Mouse (Mus musculus) ZHBTc4 (cell line): ENCODE results near the gene Dyrk1b.
"Not testable (repeated sequence)": the region's sequence is repeated elsewhere in the genome, so short reads cannot be mapped to it uniquely, and the experiment has no call there.

Experiments used
- DNase-seq: peaks from one replicate; pipeline ENCODE4 v3.0.0-alpha.2; 2011; ENCODE audit warnings: low read depth, low spot score

Gene Dyrk1b

GRCm38 (mm10) chr7:28179228-28179627, at the start of gene Dyrk1b:
Dyrk1b (plus strand) TSS chr7:28179469.
- DNase-seq: peak; percentile 99

DNA sequence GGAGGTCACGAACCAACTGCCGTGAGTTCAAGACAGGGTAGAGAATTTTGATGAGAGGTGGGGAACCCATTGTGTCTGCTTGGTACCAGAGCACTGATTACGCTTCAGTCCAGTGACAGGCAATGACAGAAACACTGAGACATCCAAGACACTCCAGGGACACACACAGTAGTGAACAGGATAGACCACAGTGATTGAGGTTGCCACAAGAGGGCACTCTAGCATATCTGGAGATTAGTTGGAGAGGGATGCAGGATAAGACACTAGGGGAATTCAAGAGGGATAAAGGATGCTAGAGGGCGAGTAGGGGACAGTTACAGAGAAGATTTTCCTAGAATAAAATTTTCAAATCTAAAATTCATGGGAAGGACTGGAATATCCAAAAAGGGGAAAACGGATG, 41.7 kb upstream of the Dyrk1b start:
- peak; percentile 82 for DNase-seq

DNA sequence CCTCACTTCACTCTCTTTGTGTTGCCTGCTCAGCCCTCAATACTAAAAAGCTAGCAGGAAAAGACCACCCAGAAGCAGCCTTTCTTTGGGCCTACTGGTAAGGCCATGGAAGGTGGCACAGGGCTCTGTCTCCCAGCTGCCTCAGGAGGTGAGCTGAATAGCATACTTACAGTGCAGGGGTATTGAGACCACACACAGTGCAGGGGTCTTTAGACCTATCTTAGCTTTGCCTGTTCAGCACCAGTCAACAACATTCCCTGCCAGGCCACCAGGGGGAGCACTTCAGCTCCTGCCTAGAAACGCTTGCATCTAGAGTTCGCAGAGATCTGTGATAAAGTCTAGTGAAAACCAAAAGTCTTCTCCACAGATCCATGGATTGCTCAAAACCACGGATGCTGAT, 31.0 kb upstream of the Dyrk1b start:
- DNase-seq: peak; percentile 90

DNA sequence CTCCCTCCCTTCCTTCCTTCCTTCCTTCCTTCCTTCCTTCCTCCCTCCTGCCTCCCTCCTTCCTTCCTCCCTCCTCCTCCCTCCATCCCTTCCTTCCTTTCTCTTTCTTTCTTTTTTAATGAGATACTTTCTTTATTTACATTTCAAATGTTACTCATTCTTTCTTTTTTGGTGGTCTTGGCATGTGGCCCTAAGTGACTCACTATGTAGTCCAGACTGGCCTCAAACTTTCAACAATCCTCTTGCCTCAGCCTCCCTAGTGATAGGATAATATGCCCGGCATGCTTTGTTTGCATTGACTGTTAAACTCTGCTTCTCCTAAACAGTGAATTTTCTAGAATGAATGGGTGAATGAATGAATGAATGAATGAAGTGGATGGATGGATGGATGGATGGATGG, 29.4 kb upstream of the Dyrk1b start:
- DNase-seq: no peak

DNA sequence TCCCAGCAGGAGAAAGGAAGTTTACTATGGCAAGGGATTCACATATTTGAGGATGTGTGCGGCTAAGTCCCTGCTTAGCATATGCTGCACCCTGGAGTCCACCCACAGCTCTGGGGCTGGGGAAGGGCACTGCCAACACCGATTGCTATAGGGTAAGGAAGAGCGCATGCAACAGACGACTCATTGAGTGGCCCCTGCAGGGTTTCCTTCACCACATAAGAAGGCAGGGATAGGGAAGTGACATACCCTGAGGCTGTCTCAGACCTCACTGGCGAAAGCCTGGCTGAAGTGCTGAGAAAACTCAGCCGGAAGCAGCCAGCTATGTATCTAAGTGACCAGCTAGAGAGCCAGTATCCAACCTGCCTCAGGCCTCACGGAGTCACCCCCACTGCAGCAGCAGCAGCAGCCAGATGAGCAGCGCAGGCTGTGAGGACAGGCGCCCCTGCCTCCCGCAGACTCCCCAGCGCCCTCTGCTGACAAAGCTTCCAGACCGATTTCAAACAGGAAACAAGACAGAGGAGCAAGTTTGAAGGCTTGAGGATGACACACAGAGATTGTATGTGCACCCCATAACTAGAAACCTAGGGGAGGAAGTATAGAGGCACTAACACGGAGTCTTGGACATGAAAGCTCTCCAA, 27.6 kb upstream of the Dyrk1b start:
- peak; percentile 75 for DNase-seq

- not testable (repeated sequence) for DNase-seq
These were observed 25.7 kb upstream of the Dyrk1b start for GRCm38 (mm10) chr7:28153595-28153994.

DNA sequence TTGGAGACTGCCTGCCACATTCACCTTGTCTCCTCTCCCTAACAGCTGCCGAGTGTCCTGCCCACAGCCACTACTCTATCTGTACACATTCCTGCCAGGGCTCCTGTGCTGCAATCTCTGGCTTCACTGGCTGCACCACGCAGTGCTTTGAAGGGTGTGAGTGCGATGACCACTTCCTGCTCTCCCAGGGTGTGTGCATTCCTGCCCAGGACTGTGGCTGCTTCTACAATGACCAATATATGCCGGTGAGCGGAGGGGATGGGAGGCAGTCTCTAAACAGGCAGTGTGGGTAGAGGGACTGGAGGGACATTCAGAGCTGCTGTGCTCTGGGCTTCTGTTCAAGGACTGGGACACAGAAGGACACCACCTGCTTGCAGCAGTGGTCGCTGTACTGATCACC, 20.0 kb upstream of the Dyrk1b start:
- no peak for DNase-seq

GRCm38 (mm10) chr7:28159893-28160292, 19.4 kb upstream of the Dyrk1b start:
- DNase-seq: no peak

GRCm38 (mm10) chr7:28161163-28161749, 18.0 kb upstream of the Dyrk1b start:
- no peak for DNase-seq

GRCm38 (mm10) chr7:28165406-28165805, 13.9 kb upstream of the Dyrk1b start:
- DNase-seq: peak; percentile 73

DNA sequence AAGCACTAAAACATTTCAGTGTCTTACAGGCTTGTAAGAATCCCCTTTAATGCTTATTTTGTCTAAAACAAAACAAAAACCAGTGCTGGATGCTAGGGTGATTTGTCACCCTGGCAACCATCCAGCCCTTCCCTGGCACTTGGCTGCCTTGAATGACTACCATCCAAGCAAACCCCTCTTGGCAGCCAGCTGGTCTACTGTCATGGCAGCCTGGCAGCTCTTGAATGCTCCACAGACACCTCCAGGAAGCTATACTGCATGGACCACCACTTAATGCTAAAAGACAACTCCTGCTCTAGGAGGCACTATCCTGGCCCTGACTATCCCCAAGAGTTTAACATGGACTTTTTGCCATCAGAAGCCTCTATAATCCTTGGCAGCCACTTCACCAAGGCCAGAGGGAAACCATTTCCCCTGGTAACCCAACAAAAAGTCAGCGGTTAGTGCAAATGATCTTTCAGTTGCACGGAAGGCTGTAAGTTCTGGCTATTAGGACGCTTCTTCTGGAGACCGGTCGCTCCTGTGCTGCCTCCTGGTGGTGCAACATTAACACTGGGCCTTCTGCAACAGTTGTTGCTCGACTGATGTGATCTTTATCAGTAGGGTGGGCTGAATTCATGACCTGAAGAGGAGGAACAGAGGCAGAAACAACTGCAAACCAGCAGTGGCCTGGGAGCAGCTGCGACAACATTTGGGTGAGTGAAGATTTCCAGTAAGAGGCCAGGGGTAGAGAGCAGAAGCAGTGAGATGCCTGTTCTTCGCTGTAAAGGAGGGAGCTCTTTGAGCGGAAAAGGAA, 10.8 kb upstream of the Dyrk1b start:
- peak; percentile 88 for DNase-seq

- peak; percentile 98 for DNase-seq
These were observed 9.5 kb upstream of the Dyrk1b start, which contains the start of gene Fbl for GRCm38 (mm10) chr7:28169489-28170422. Fbl (plus strand) TSS chr7:28169710.

DNA sequence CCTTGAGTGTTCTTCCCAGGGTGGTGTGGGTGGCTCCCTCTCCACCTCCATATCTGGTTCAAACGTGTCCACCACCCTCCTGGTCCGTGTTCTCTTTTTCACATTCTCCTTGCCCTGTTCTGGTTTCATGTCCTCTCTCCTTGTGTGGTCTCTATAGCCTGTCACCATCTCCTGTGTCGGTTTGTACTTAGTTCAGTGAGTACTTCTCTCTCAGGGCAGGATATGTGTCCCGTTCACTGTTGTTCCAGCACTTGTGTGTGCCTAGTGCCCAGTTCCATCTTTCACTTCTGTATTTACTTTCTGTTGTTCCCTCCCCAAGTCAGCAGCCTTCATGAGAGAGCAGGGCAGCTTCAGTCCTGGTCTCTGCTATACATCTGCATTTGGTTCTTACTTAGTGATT, 3.9 kb upstream of the Dyrk1b start:
- no peak for DNase-seq

- peak; percentile 98 for DNase-seq
These were observed 590 bp downstream of the Dyrk1b start for GRCm38 (mm10) chr7:28179741-28180377.

- DNase-seq: no peak
These were observed 1.6 kb downstream of the Dyrk1b start for GRCm38 (mm10) chr7:28180890-28181289.

DNA sequence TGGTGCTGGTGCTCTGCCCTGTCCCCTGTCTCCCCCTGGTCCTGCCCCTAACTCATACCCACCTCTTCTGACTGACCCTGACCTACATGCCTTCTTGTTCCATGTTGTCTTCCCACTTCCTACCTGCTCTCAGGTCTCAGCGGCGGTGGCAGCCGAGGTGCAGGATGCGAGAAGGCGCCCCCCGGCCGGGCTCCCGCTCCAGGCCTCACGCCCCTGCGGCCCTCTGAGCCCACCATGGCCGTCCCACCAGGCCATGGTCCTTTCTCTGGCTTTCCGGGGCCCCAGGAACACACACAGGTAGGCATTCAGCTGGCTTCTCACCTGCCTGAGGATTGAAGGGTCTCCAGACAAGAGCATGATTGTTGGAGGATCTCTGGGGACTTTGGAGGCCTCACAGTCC, 2.1 kb downstream of the Dyrk1b start:
- DNase-seq: no peak

DNA sequence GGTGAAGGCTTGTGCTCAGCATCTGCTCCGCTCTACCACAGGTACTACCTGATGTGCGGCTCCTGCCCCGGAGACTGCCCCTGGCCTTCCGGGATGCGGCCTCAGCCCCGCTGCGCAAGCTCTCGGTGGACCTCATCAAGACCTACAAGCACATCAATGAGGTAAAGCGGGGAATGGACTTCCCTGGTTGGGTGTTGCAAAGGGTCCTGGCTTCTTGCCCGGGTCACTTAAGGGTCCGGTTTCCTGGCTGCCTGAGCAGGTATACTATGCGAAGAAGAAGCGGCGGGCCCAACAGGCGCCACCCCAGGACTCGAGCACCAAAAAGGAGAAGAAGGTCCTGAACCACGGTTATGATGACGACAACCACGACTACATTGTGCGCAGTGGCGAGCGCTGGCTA, 3.1 kb downstream of the Dyrk1b start:
- DNase-seq: no peak

DNA sequence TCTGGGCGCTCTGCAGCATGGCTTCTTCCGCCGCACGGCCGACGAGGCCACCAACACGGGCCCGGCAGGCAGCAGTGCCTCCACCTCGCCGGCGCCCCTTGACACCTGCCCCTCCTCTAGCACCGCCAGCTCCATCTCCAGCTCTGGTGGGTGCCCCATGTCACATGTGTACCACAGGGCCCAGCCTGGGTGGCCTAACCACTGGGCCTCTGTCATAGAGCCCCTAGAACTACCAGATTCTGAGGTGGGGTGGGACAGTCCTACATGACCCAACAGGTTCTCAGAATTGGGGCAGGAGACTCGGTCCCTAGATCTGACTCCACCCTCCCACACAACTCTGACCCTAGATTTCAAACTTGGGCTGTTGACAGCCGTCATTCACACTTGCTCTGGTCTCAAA, 6.6 kb downstream of the Dyrk1b start:
- DNase-seq: no peak

- DNase-seq: no peak
These were observed 7.4 kb downstream of the Dyrk1b start for GRCm38 (mm10) chr7:28186631-28187030.

DNA sequence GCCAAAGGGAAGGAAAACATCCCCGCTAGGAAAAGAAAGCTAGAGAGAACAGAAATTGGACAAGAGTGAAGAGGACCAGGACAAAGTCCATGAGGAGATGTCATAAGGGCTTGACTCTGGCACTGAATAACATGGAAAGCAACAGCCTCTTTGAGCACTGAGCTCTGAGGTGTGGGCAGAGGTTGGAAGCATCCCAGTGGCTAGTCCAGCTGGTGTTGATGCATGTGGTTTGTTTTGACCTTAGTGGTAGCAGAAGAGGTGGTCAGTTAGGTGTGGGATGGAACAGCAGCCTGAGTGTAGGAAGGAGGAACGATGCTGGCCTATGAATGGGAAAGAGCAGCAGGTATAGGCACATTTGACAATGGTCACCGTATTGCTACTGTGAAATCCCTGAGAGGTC, 12.2 kb downstream of the Dyrk1b start:
- no peak for DNase-seq

GRCm38 (mm10) chr7:28191903-28192302, 12.6 kb downstream of the Dyrk1b start:
- no peak for DNase-seq
